Mouse (Mus musculus) thymus, adult 2 months (tissue): ENCODE measurements around the gene Cxcl12.

Experiments
- CTCF ChIP-seq: fragments of 200-500 bp; IDR thresholded peaks from 2 replicates; pipeline ENCODE4 v1.5.1; 2012; ENCODE audit warnings: mild to moderate bottlenecking, control low read depth, low read length, moderate library complexity, borderline replicate concordance; ENCODE audit not compliant: control insufficient read depth, poor library complexity, insufficient read depth; ENCODE audit errors: extremely low read depth
- POLR2A ChIP-seq: fragments of 200-500 bp; IDR thresholded peaks from 2 replicates; pipeline ENCODE4 v1.6.1; 2012; ENCODE audit warnings: mild to moderate bottlenecking, low read length, control low read depth, moderate library complexity; ENCODE audit not compliant: control insufficient read depth, poor library complexity, insufficient read depth; ENCODE audit errors: extremely low read depth

DNA sequence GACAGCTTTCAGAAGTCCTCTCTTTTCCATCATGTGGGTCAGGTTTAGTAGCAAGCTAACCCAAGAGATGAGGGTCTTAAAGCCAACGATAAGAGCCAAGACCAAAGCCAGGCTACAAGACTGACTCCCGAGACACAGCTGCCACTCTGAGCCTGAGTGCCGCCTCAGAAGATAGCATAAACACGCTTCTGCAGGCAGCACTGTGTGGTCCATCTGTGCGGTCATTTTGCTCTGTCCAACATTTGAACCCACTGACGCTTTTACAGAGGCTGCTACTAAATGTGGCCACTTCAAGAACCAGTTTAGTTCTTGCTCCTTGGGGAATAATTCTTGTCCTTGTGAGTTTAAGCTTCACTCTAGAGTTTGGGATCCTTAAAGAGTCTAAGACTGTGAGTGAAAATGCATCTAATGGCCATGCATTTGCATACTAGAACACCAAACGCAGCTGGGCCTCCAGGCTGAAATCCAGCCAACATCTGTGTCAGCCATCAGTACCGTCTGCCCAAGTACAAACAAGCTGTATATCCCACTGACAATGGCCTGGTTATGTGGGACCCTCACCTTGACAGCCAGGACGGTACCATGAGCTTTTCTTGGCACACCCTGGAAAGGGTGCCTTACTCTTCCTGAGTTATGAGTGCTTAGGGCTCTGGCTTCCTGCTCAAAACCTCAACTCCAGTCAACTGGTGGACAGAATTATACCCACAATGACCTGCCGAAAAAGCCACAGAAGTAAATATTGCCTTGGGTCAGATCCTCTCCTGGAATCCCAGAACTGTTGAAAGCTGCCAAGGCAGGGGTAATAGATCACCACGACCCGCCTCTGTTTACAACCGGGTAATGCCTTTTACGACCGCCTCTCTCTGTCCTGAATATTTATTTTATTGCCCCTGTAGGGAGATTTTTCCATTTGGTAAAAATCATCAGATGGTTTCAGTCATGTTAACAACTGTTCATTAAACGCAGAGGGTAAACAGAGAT lies 8.3 kb upstream of the Cxcl12 start:
- no peak for TF ChIP-seq CTCF
- TF ChIP-seq POLR2A = no peak
